Mouse (Mus musculus): ENCODE measurements at regions not wholly inside any gene's neighbourhood (a gene's known extent, or its start where the extent isn't known, plus 50 kb on each side); places are given as distances from the start of the nearest gene placed in this dataset.

DNA sequence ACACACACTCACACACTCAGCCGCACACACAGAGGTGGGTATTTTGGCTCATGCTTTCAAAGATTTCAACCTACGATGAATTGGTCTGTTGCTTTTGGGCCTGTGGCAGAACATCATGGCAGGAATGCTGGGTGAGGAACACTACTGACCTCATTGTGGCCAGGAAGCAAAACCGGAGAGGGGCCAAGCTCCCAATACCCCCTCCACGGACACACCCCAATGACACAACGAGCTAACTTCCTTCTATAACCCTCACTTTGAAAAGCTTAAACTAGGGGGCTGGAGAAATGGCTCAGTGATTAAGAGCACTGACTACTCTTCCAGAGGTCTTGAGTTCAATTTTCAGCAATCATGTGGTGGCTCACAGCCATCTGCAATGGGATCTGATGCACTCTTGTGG, 63.8 kb upstream of the Kcng1 start:
- TF ChIP-seq ZC3H11A (IDR thresholded peaks at IDR 0.05; ENCODE audit: borderline replicate concordance, low read depth, low read length) (no peak), CHD2 (IDR thresholded peaks at IDR 0.05; ENCODE audit: low read depth, low read length) (no peak), HCFC1 (IDR thresholded peaks at IDR 0.05; ENCODE audit: borderline replicate concordance, insufficient read depth, low read length) (no peak), ZNF384 (IDR thresholded peaks at IDR 0.05; ENCODE audit: low read depth, low read length) (no peak)

All from ES-E14 (cell line).